Mouse (Mus musculus): ENCODE results near the gene Fggy.

DNA sequence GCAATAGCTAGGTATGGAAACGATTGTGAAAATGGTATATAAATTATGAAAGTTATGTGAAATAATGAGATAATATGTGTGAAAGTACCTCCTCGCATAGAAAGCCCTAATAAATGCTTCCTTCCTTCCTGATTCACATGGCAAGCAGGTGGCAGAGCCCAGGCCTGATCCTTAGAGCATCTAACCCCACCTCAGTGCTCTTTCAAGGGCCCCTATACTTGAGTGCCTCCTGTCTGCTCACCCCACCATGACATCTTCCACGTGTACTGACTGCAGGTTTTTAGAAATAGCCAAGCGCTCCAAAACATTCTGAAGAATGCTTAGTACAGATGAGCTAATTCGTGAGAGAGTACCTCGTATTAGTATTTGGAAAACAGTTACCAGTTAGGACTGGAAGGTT, 311.0 kb downstream of the Fggy start:
- TF ChIP-seq EP300 (IDR thresholded peaks at IDR 0.05; ENCODE audit: low read depth) (no peak), CTCF (IDR thresholded peaks at IDR 0.05; ENCODE audit: low read depth) (no peak)
